Mouse (Mus musculus) neural tube, embryonic 13.5 days (tissue): ENCODE results near the gene Slc25a20. TPM values are rescaled to one million over a fixed set of nuclear protein-coding genes. Genes with fewer than 3 reads are reported as not detected.
A peak's percentile ranks its signal among the peaks of the same experiment; 100 is the strongest.

Experiments used
- ATAC-seq: fragments of 200-750 bp; cut with Nextera tagmentation; 2 replicates; pipeline ENCODE4 v1.8.0; 2017; ENCODE audit warnings: low read depth, mild to moderate bottlenecking, moderate TSS enrichment, moderate library complexity
- H3K27ac ChIP-seq: fragments of 300-500 bp; sonication (generic); replicated peaks from 2 replicates; pipeline ENCODE4 v1.5.1; 2015; ENCODE audit warnings: moderate library complexity, mild to moderate bottlenecking, inconsistent platforms
- H3K27me3 ChIP-seq: fragments of 300-500 bp; sonication (generic); 2 replicates; pipeline ENCODE4 v1.6.1; 2015; ENCODE audit warnings: mild to moderate bottlenecking, inconsistent platforms
- H3K36me3 ChIP-seq: fragments of 300-500 bp; sonication (generic); 2 replicates; pipeline ENCODE4 v1.6.1; 2015; ENCODE audit warnings: mild to moderate bottlenecking, inconsistent platforms
- H3K4me1 ChIP-seq: fragments of 300-500 bp; sonication (generic); replicated peaks from 2 replicates; pipeline ENCODE4 v1.6.1; 2015; ENCODE audit warnings: inconsistent platforms
- H3K4me2 ChIP-seq: fragments of 300-500 bp; sonication (generic); 2 replicates; pipeline ENCODE4 v1.6.1; 2015; ENCODE audit warnings: inconsistent platforms, mild to moderate bottlenecking, moderate library complexity
- H3K4me3 ChIP-seq: fragments of 300-500 bp; sonication (generic); 2 replicates; pipeline ENCODE4 v1.5.1; 2015; ENCODE audit warnings: mild to moderate bottlenecking, inconsistent platforms
- H3K9ac ChIP-seq: fragments of 300-500 bp; sonication (generic); 2 replicates; pipeline ENCODE4 v1.6.1; 2015; ENCODE audit warnings: moderate library complexity, mild to moderate bottlenecking, inconsistent platforms
- H3K9me3 ChIP-seq: fragments of 300-500 bp; sonication (generic); 2 replicates; pipeline ENCODE4 v1.6.1; 2016; ENCODE audit warnings: inconsistent platforms
- WGBS: fragments of 180-500 bp; shearing (Covaris S2); methylation state at CpG from one replicate; pipeline ENCODE4 v1.1.7; 2015; 5-methylcytosine and 5-hydroxymethylcytosine counted together
- polyA plus RNA-seq: library from polyadenylated mRNA; unstranded; fragments of >200 nt; fragmentation: Nextera tagmentation; extraction: Ambion mirVana; gene quantifications from 2 replicates; pipeline ENCODE4 v1.2.1, GENCODE M21; 2015

Gene Slc25a20
- polyA plus RNA-seq, 1 experiment from 2014 or later, result 46.2 TPM

DNA sequence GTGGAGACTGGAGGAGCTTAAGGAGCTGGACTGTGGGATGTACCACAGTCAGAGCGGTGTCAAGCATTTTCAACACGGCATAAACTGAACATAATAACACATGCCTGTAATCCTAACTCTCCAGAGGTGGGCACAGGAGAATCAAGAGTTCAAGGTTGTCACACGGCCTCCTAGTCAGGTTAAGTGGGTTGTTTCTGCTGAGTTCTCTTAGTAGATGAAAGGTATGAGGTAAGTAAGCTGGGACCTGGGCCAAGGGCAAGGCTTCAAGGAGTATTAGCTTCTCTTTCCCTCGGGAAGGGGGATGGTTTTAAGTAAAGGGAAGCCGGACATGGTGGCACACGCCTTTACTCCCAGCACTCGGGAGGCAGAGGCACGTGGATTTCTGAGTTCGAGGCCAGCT is 26.6 kb downstream of the Slc25a20 start:
- H3K27ac ChIP-seq, result no peak overlapping the region
- no peaks in the 10 kb centered on the region for H3K9me3 ChIP-seq
- peaks cover 5% of the 10 kb centered on the region for H3K36me3 ChIP-seq
- H3K27me3 ChIP-seq, result no peaks in the 10 kb centered on the region
- H3K4me3 ChIP-seq, result no peak overlapping the region
- peaks cover 37% of the 10 kb centered on the region for H3K4me1 ChIP-seq
- 78% methylated on average over 9 of the region's 9 CpGs for WGBS
- no peak overlapping the region for H3K9ac ChIP-seq
- ATAC-seq, result no peak
- H3K4me2 ChIP-seq, result no peak overlapping the region

DNA sequence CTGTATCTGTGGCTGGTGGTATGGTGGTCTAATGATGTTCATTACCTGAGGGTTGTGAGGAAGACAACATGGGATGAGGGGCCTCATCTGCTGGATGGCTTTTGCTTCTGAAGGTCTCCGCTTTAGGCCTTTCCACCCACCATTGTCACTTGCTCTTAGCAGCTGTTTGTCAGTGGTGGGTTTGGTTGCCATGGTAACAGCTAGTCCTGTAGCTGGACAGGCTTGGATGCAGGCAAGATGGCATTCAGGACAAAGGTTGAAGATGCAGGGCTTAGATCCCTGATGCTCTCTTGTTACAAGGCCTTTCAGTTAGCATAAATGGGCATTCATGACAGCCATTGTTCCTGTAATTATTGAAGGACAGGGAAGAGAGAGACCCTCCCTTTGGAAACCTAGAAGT is 27.2 kb downstream of the Slc25a20 start, which contains the start of gene Prkar2a:
Gene Prkar2a (plus strand): TSS at position 209 of the 400 bp plus-strand sequence.
- Histone ChIP-seq H3K9me3 (no peaks in the 10 kb centered on the region), H3K4me1 (peaks cover 44% of the 10 kb centered on the region), H3K27ac (peak within 1 kb of the TSS; percentile 20; the same call in 1 of the 2 replicates), H3K27me3 (no peaks in the 10 kb centered on the region), H3K9ac (0 out of 2 replicates have a peak within 1 kb of the TSS, but pooled peaks have one; percentile 26), H3K4me3 (no peak within 1 kb of the TSS), H3K36me3 (peaks cover 5% of the 10 kb centered on the region), H3K4me2 (no peak within 1 kb of the TSS)
- ATAC-seq, result no peak
- 25% methylated on average over 1 of the region's 1 CpGs for WGBS

DNA sequence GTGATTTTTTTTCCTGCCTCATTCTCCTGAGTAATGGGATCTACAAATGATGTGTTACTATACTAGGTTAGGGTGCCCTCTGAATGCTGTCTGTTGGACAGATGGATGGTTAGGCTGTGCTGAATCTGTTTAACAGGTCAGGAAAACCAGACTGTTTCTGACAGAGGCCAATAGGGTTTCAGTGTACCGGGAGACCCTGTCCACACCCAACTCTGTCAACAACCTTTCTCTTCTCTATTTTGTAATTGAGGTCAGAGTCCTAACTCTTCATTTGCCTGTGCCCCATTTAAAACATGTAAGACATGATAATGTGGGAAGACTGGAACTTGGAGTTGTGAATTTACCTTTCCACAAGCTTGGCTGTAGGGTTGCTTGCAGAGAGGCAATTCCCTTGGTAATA is 28.1 kb downstream of the Slc25a20 start:
- no peak overlapping the region for H3K27ac ChIP-seq

DNA sequence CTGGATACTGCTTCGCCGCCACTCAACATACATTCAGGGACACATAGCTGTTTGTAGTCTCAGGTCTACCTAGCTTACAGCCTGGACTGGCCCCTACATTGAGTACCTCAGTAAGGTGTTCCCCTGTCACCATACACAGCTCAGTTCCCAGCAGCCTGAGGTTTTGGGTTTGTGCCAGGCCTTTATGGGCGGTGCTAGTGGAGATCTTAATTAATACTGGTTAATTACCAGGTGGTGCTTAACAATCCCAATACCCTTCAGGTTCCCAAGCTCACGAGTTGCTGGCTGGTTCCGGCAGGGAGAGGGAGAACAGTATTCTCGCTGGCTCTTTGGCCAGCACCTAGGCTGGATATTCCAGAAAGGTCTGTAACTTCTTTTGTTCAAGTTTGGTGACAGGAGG is 29.0 kb downstream of the Slc25a20 start:
- Histone ChIP-seq H3K36me3 (no peaks in the 10 kb centered on the region), H3K4me3 (no peak overlapping the region), H3K9ac (no peak overlapping the region), H3K4me2 (no peak overlapping the region), H3K4me1 (peaks cover 54% of the 10 kb centered on the region), H3K27me3 (no peaks in the 10 kb centered on the region), H3K9me3 (no peaks in the 10 kb centered on the region), H3K27ac (no peak overlapping the region)
- no peak for ATAC-seq
- WGBS, result 82% methylated on average over 6 of the region's 6 CpGs

More for the DNA sequence above, 28.1 kb downstream of the Slc25a20 start:
- Histone ChIP-seq H3K36me3 (no peaks in the 10 kb centered on the region), H3K9ac (no peak overlapping the region), H3K4me3 (no peak overlapping the region), H3K4me1 (peaks cover 49% of the 10 kb centered on the region), H3K4me2 (no peak overlapping the region), H3K9me3 (no peaks in the 10 kb centered on the region), H3K27me3 (no peaks in the 10 kb centered on the region)
- 83% methylated on average over 1 of the region's 1 CpGs for WGBS
- ATAC-seq, result no peak

DNA sequence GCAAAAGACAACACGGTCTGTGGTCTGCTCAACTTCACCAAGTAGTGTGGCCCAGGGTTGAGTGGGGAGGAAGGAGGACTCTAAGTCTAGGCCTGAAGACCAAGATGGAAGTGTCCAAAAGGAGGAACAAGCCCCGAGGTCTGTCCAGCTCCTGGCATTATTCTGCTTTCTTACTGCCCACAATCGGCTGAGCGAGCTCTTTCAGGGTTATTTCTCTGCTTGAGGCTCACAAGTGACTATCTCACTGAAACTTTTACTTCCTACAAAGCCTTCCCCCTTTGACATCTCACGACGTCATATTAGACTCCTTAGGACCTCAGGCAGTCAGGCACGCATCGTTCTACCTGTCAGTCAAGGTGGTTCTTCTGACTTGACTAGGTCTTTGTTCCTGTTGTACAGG is 29.5 kb downstream of the Slc25a20 start:
- H3K27me3 ChIP-seq, result no peaks in the 10 kb centered on the region
- peak overlapping the region; percentile 88 for H3K4me3 ChIP-seq
- WGBS, result 70% methylated on average over 8 of the region's 8 CpGs
- peak overlapping the region; percentile 87 for H3K27ac ChIP-seq
- H3K36me3 ChIP-seq, result no peaks in the 10 kb centered on the region
- peak; percentile 9; the same call in 1 of the 2 replicates for ATAC-seq
- no peaks in the 10 kb centered on the region for H3K9me3 ChIP-seq
- H3K4me2 ChIP-seq, result peak overlapping the region; percentile 86
- H3K4me1 ChIP-seq, result peaks cover 51% of the 10 kb centered on the region
- peak overlapping the region; percentile 89 for H3K9ac ChIP-seq

DNA sequence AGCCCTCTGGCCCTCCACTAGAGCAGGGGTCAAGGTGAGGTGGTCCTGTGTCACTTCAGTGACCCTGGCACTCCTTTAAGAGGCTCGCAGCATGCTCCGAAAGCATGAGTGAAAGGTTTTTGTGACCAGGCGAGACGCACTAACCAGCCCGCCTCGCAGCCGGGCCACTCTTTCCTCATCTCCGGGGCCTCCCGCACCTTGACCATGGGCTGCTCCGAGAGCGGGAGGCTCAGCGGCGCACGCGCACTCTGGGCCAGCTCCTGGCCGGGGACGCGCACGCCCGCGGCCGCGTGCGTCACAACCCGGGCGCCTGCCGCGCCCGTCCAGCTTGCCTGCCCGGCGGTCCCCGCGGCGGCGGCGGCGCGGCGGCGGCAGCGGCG is 29.9 kb downstream of the Slc25a20 start:
- H3K9me3 ChIP-seq, result no peaks in the 10 kb centered on the region
- peaks cover 46% of the 10 kb centered on the region for H3K4me1 ChIP-seq
- no peaks in the 10 kb centered on the region for H3K36me3 ChIP-seq
- H3K27ac ChIP-seq, result peak overlapping the region; percentile 87
- H3K9ac ChIP-seq, result peak overlapping the region; percentile 89
- under 1% methylated on average over 30 of the region's 42 CpGs for WGBS
- H3K4me3 ChIP-seq, result peak overlapping the region; percentile 88
- H3K4me2 ChIP-seq, result peak overlapping the region; percentile 86
- no peaks in the 10 kb centered on the region for H3K27me3 ChIP-seq
- ATAC-seq, result peak; percentile 88

DNA sequence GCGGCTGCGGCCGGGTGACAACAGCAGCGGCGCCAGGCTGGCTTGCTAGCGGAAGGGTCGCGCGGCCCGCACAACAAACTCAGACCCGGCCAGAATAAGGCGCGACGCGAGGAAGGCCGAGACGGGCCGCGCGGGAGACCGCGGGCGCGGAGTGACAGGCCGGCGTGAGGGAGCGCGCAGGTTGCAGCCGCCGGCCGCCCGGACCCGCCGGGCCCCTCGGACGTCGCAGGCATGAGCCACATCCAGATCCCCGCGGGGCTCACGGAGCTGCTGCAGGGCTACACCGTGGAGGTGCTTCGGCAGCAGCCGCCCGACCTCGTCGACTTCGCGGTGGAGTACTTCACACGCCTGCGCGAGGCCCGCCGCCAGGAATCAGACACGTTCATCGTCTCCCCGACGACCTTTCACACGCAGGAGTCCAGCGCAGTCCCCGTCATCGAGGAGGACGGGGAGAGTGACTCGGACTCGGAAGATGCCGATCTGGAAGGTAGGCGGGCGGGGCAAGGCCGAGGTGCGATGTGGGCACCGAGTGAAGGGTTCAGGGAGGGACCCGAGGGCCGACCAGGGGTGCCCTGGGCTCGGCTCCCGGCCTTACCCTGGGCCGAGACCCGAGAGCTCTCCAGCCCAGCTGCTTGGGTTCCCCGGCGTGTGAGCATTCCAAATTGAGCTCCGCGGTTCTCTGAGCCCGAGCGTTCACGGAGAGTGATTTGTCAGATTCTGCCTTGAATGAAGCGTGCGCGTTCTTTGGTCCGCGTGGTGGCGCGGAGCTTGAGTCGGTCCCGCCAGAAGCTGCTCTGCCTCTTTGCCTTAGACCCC is 30.5 kb downstream of the Slc25a20 start:
- H3K27me3 ChIP-seq, result no peaks in the 10 kb centered on the region
- peak overlapping the region; percentile 89 for H3K9ac ChIP-seq
- peak overlapping the region; percentile 86 for H3K4me2 ChIP-seq
- H3K4me1 ChIP-seq, result peaks cover 43% of the 10 kb centered on the region
- H3K9me3 ChIP-seq, result no peaks in the 10 kb centered on the region
- peak overlapping the region; percentile 87 for H3K27ac ChIP-seq
- no peaks in the 10 kb centered on the region for H3K36me3 ChIP-seq
- under 1% methylated on average over 77 of the region's 92 CpGs for WGBS
- peak; percentile 59 for ATAC-seq
- H3K4me3 ChIP-seq, result peak overlapping the region; percentile 88

DNA sequence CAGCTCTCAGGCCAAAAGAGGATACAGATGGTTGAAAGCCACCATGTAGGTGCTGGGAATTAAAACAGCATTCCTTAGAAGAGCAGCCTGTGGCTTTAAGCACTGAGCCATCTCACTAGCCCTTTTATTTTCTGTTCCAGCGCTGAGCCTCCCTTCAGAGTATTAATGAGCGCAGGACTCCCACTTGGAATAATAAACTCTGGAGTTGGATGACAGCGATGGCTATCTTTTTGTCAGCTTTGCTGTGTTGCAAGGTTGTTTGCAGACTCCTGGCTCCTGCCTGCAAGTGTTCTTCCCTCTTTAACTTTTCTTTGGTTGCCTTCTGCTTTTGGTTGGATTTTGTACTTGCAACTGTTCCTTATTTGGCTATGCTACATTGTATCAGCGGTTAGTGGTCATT is 32.1 kb downstream of the Slc25a20 start:
- H3K4me3 ChIP-seq, result peak overlapping the region; percentile 88
- 0 out of 2 replicates have a peak, but pooled peaks cover 4% of the 10 kb centered on the region for H3K36me3 ChIP-seq
- 59% methylated on average over 4 of the region's 4 CpGs for WGBS
- H3K9ac ChIP-seq, result peak overlapping the region; percentile 55
- peak overlapping the region; percentile 86 for H3K4me2 ChIP-seq
- no peak overlapping the region for H3K27ac ChIP-seq
- H3K4me1 ChIP-seq, result peaks cover 41% of the 10 kb centered on the region
- no peaks in the 10 kb centered on the region for H3K9me3 ChIP-seq
- H3K27me3 ChIP-seq, result no peaks in the 10 kb centered on the region
- ATAC-seq, result no peak

DNA sequence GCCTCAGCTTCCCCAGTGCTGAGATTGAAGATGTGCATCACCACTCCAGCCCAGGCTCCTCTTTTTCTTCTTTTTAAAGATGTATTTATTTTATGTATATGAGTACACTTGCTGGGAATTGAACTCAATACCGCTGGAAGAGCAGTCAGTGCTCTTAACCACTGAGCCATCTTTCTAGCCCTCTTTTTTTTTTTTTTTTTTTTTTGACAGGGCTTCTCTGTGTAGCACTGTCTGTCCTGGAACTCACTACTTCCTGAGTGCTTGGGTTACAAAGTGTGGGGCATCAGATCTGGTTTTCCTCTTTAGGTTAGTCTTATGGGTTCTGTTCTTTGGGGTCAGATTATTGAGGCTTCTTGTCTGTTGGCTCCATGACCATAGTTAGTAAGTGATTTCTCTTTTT is 32.6 kb downstream of the Slc25a20 start:
- Histone ChIP-seq H3K4me3 (peak overlapping the region; percentile 88), H3K27me3 (no peaks in the 10 kb centered on the region), H3K9me3 (no peaks in the 10 kb centered on the region), H3K9ac (0 out of 2 replicates have a peak overlapping the region, but pooled peaks have one; percentile 55), H3K4me1 (peaks cover 35% of the 10 kb centered on the region), H3K36me3 (0 out of 2 replicates have a peak, but pooled peaks cover 4% of the 10 kb centered on the region), H3K4me2 (peak overlapping the region; percentile 86), H3K27ac (no peak overlapping the region)
- ATAC-seq, result no peak
- WGBS, result 80% methylated on average over 1 of the region's 1 CpGs

DNA sequence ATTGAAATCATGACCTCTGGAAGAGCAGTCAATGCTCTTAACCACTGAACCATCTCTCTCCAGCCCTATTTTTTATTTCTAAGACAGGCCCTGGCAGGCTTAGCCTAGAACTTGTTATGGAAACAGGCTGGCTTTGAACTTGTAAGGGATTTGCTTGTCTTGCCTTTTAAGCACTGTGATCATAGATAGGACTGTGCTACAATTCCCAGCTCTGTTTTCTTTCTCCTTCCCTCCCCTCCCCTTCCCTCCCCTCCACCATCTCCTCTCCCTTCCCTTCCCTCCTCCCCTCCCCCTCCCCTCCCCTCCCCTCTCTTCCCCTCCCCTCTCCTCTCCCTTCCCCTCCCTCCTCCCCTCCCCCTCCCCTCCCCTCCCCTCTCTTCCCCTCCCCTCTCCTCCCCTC is 40.6 kb downstream of the Slc25a20 start:
- Histone ChIP-seq H3K9ac (no peak overlapping the region), H3K27me3 (no peaks in the 10 kb centered on the region), H3K9me3 (no peaks in the 10 kb centered on the region), H3K4me3 (no peak overlapping the region), H3K36me3 (0 out of 2 replicates have a peak, but pooled peaks cover 4% of the 10 kb centered on the region), H3K4me2 (no peak overlapping the region), H3K4me1 (peaks cover 13% of the 10 kb centered on the region), H3K27ac (no peak overlapping the region)
- no peak for ATAC-seq

DNA sequence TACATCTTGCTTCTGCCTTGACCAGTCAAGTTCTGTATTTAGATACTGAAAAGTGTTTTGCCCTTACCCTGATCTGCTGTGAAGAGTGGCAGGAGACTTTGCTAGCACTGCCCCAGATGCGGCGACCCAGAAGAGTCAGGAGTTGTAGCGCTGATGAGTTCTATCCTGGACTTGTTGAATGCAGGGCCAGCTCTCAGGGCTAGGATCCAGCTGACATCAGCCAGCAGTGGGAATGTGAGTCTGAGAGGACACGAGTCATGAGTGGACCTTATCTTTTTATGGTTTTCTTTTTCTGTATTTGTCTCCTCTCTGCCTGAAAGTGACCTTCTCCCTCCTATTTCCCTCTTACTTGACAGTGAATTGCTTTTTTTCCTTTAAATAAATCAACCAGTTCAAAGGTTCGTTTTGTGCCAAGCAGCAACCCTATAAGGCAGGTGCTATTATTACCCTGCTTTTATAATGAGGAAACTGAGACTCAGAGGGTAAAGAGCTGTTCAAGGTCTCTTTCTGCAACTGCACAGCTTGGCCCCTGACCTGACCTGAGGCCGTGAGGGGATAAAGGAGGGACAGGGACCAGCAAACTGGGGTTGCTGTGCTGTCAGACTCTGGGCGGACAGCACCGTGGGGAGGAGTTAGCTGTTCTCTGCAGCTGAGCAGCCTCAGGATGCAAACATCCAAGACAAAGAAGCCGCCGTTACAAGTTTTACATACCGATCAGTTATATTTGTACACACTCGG is 41.7 kb downstream of the Slc25a20 start:
- no peak for ATAC-seq
- no peaks in the 10 kb centered on the region for H3K9me3 ChIP-seq
- H3K4me1 ChIP-seq, result peaks cover 13% of the 10 kb centered on the region
- H3K36me3 ChIP-seq, result no peaks in the 10 kb centered on the region
- H3K4me2 ChIP-seq, result no peak overlapping the region
- peak overlapping the region; percentile 38; the same call in 1 of the 2 replicates for H3K9ac ChIP-seq
- H3K27ac ChIP-seq, result peak overlapping the region; percentile 49
- H3K27me3 ChIP-seq, result no peaks in the 10 kb centered on the region
- H3K4me3 ChIP-seq, result no peak overlapping the region
- WGBS, result 30% methylated on average over 12 of the region's 12 CpGs

DNA sequence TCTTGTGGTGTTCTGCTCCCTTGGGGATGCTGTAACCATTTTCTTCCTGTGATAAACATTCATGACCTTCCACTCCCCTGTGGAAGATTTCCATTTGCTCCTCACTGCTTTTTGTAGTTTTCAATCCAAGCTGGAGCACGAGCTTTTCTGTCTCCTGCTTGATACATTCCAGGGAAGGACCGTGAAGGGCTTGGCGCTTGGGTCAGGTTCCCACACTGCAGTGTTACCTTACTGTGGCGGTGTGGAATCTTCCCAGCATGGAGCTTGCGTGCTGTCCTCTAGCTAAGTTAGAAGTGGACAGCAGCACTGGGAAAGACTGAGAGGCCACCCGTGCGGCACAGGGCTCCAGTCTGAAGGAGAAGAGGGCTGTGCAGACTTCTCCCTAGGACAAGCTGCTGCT is 42.7 kb downstream of the Slc25a20 start:
- H3K27me3 ChIP-seq, result no peaks in the 10 kb centered on the region
- H3K4me2 ChIP-seq, result no peak overlapping the region
- no peaks in the 10 kb centered on the region for H3K36me3 ChIP-seq
- H3K9ac ChIP-seq, result no peak overlapping the region
- no peak overlapping the region for H3K4me3 ChIP-seq
- H3K4me1 ChIP-seq, result peaks cover 13% of the 10 kb centered on the region
- ATAC-seq, result no peak
- no peaks in the 10 kb centered on the region for H3K9me3 ChIP-seq
- no peak overlapping the region for H3K27ac ChIP-seq
- 73% methylated on average over 7 of the region's 7 CpGs for WGBS
